Mouse (Mus musculus): Measurements from ENCODE around the gene Uqcrh.
A peak's percentile ranks its signal among the peaks of the same experiment; 100 is the strongest.

Gene Uqcrh

DNA sequence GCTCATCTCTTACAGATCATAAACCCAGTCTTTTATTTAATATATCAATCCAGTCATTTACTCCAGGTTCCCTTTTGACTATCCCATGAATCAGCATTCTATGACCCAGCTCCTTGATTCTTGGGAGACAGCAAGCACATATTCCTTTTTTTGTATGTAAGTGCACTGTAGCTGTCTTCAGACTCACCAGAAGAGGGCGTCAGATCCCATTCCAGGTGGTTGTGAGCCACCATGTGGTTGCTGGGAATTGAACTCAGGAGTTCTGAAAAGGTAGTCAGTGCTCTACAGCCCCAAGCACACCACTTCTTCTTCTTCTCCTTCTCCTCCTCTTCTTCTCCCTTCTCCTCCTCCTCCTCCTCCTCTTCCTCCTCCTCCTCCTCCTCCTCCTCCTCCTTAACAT is 17.3 kb downstream of the Uqcrh start:
- no peak for DNase-seq (ENCODE audit: low spot score)

DNA sequence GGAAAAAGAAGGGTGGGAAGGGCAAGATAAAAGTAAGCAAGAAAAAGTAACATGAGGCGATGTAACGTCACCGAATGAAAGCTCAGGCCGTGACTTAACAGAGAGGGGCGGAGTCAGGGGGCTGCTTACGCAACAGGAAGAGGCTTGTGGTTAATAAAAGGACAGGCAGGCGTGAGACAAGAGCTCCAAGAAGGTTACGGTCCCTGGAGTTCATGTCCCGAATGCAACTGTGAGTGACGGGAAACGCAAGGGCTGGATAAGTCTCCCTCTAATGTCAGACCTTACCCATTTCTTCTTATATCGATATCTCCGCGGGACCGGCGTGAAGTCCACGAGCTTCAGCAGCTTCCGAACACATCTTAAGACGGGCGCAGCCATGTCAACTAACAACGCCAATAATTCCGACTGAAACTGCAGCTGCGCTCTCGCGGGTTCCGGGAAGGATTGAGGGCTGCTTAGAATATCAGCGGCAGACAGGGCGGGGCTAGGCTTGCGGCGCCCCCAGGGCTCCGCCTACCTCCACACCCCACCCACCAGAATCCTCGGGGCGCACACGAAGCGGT is 21.4 kb downstream of the Uqcrh start, which contains the start of gene Nsun4:
Nsun4 (minus strand) TSS at position 478 of the 563 bp plus-strand sequence.
- DNase-seq (ENCODE audit: low spot score) = peak; percentile 95

DNA sequence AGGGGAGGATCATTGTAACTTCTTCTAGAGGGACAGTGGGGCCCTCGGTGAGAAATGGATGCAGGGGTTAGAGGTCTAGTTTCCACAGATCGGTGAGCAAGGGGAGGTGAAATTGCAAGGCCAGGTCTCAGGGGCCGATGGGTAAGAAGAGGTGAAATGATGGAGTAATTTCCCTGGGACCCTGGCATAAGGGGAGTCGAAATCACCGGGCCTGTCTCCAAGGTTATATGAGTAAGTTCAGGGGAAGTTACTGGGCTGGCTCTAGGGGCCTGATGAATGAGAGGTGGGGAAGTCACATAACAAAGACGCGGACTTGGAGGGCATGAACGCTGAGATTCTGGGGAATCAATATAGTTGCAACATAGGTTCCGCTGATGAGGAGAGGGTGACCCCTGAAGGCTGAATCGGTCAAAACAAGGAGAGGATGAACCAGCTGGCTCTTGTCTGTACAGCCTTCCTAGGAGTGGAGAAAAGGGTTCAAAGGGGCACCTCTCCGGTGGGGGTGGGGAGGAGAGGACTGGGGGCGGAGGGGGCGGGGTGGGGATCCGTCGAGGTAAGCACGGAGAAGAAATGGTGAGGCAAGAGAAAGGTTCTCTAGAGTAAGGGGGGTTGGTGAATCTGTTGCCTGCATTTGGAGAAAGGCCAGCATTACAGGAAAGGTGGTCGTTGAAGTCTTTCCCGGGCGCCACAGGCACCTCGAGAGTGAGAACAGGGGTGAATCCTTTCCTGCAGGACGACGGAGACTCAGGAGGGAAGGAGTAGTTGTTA is 22.2 kb downstream of the Uqcrh start:
- peak; percentile 75 for DNase-seq (ENCODE audit: low spot score)

DNA sequence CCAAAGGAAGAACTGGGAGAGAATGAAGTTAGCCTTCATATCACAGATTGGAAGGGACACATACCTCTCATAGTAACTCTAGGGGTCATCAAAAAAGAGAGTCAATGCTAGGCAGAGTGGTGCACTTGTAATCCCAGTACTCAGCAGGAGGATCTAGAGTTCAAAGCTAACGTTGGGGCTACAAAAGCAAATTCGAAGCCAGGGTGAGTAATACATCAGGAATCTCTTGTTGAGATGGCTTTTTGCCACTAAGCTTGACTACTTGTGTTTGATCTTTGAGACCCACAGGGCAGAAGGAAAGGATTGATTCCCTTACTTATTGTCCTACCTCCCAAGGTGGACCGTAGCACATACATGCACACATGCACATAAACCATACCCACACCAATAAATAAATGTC is 25.7 kb downstream of the Uqcrh start:
- DNase-seq (ENCODE audit: low spot score) = no peak

DNA sequence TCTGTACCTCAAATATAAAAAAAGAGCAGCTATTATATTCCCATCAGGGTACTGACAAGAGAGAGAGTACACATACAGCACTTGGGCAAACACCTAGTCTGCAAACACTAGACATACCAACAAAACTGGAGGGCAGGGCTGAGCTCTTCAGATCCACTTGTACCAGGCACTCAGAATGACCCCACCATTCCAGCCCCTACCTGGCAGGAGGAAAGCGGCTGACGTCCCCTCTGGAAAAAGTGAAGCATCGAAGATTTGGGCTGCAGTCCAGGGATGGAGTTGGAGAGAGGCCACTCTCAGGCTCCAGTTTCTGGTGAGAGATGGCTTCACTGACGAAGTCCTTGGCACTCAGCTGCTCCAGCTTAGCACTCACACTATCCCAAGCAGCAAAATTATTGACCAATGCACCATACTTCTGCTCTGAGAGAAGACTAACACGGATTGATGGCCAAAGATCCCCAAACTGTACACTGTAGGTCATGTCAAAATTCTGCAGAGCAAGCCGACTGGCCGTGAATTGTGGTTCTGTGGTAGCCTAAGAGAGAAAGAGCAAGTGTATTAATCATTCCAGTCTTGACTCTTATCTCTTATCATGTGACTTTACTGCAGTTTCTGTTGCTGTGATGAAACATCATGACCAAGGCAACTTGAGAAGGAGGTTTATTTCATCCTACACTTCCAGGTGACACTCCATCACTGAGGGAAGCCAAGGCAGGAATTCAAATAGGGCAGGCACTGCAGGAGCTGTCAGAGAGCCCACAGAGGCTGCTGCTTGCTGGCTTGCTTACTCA is 26.5 kb downstream of the Uqcrh start:
- DNase-seq (ENCODE audit: low spot score) = no peak

DNA sequence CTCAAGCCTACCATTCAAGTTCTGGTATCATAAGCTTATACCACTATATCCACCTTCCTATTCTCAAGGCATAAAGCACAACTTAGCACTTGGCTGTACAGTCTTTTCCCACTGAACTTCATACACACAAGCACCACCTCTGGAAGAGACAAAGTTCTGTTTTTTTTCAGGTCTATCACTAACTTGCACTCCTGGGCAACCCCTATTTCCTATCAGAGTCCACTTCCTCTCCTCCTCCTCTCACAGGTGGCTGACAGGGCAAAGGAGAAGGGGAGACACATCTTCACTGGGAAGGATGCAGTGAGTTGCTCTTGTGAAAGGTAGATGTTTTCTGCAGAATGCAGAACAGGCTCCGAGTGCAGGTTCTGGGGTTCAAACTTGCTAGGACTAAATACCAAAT is 27.2 kb downstream of the Uqcrh start:
- DNase-seq (ENCODE audit: low spot score) = no peak

DNA sequence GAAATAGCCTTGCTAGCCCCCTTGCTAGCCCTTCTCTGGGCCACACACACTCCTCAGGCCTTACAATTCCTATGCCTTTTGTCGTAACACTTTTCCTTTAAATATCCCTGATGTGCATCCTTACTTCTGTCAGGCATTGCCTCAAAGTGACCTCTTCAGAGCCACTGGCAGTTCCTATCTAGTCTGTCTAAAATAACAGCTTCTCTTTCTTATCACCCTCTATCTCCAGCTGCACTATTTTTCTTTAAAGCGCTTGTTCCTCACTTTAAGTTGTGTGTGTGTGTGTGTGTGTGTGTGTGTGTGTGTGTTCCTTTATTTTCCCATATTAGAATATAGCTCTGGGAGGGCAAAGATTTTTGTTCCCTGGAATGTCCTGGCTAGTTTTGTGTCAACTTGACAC is 28.3 kb downstream of the Uqcrh start:
- DNase-seq (ENCODE audit: low spot score) = no peak

DNA sequence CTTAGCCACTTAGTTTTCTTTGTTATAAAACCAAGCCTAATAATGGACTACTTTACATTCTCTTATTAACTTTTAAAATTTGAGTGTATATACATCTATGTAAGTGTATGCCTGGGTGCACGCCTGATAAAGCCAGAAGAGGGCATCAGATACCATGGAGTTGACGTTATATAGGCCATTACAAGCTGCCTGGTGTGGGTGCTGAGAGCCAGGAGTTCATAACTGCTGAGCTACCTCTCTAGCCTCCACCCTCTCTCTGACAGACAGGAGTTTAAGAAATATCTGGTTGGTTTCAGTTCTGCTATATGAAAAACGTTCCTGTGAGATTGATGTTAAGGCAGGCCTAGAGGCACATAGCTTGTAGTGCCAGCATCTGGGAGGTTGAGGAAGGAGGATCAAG is 32.7 kb downstream of the Uqcrh start:
- DNase-seq (ENCODE audit: low spot score) = no peak

DNA sequence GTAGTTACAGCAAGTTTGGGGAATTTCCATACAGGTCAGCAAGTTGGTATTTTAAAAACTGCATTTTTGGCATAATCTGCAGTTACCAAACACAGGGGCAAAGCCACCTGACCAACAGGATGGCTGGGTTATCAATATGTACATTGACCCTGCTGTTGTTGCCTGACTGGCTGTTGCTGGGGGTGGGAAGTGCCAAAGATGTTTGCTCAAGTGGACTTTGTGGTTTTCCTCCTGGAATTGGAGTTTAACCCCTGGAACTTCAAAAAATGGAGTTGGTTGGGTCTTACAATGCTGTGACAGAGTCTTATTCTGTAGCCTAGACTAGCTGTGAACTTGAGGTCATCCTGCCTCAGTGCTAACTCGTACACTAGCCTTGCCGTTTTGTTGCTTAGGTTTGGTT is 34.4 kb downstream of the Uqcrh start:
- no peak for DNase-seq (ENCODE audit: low spot score)

DNA sequence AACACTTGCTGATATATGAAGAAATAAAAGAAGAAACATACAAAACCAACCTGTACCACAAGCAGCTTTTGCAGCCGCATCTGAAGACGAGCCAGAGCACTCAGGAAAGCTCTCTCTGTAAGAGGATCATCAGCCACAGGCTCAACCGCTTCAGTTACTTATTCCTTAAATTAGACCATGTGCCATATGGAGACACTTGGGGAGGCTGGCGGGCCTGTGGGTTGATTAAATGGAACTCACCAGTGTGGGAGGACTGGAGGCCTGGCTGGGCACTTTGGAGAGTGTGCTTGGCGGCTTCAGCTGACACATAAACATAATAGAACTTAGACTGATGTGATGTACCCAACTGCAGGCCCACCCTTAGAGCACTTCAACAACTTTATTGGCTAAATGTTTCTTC is 41.5 kb downstream of the Uqcrh start:
- no peak for DNase-seq (ENCODE audit: low spot score)

DNA sequence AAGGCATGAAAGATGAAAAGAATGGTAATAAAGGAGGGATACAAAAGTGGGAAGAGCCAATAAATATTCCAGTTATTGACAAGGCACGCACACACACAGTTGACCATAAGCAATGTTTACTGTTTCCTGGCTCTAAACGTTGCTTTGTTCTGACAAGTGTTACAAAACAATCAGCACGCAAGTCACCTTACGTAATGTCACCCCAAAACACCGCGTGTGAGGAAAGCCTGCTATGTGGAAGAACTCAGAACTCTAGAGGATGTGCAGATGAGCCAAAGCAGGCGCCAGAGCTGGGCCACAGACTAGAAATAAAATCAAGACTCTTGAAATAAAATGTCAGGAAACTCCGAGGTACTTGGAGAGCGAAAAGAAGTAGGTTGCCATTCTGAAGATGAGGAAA is 42.0 kb downstream of the Uqcrh start:
- DNase-seq (ENCODE audit: low spot score) = no peak

DNA sequence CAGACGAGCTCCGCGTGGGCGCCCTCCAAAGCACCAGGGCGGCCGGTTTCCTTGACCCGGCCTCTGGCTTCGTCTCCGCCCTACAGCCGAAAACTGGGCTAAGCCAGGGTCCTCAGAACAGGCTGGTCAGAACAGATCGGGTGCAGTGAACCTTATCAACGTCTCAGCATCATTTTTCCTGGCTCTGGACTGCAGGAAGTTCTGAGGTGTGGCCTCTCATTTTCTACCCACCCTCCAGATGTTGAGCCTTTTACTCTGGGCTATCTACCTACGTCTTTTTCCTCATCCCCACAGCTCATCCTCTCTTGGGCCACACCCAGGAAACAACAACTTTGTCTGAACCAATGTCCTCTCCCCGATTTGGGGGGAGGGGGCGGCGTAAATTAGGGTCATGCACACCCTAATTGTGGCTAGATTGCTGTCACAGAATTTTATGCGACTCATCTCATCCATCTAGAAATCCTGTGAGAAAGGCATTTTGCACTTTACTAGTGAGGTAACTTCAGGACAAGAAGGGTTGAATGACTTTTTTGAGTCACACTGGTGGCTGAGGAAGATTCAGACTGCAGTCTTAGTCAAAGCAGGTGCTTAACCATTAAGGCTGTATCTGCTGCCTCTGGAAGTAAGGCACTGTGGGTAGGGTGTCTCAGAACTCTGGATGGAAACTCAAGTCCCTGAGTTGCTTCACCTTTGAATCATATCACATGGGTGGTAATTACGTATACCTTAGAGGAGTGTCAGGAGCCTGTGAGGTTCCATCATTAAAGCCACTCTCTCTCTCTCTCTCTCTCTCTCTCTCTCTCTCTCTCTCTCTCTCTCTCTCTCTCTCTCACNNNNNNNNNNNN is 56.7 kb downstream of the Uqcrh start, which contains the start of gene Faah:
Faah (minus strand) TSS at position 25 of the 845 bp plus-strand sequence.
- peak; percentile 7 for DNase-seq (ENCODE audit: low spot score)

DNA sequence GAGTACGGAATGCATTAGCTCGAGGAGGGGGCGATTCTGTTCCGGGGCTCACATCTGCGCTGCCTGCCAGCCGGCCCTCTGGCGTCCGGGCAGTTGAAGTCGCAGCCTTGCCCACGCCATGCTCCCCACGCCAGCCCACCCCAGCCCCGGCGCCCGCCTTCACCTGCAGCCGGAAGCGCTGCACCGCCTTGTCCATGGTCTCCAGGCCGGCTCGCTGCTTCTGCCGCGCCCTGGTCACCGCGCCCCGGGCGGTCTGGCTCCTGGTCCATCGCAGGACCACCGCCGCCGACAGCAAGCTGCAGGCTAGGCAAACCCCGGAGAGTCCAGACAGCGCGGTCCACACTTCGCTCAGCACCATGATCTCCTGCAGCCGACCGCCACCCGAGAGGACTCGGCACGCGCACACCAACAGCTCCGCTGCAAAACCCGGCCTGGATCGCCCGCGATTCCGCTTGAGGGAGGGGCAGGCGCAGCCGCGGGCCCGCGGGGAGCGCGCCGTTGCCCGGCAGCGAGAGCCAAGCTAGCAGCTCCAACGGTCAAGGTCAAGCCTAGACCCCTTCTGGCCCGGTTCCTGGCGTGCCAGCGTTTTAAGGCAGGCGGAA is 57.5 kb downstream of the Uqcrh start:
- peak; percentile 84 for DNase-seq (ENCODE audit: low spot score)

Data from embryo, embryonic 10.5 days (tissue).